Mouse (Mus musculus) spleen, adult 2 months (tissue): ENCODE results near the gene Zbtb7b. TPM values are rescaled to one million over a fixed set of nuclear protein-coding genes. Genes with fewer than 3 reads are reported as not detected.

Experiments
- DNase-seq, 2 experiments: peaks; one replicate each; pipeline versions ENCODE4 v3.0.0 to v3.0.0-alpha.2; 2012 to 2021; ENCODE audit warnings: low spot score in 2 of 2, low read depth in 1 of 2
- H3K27ac ChIP-seq: fragments of 200-500 bp; 2 replicates; pipeline ENCODE4 v1.5.1; 2012; ENCODE audit warnings: low read length, inconsistent platforms; ENCODE audit not compliant: insufficient read depth
- H3K27me3 ChIP-seq: fragments of 200-500 bp; 2 replicates; pipeline ENCODE4 v1.6.1; 2012; ENCODE audit warnings: mild to moderate bottlenecking, moderate library complexity, low read length, inconsistent platforms; ENCODE audit not compliant: control insufficient read depth, insufficient read depth
- H3K36me3 ChIP-seq: fragments of 200-500 bp; 2 replicates; pipeline ENCODE4 v1.6.1; 2012; ENCODE audit warnings: mild to moderate bottlenecking, low read length, inconsistent platforms; ENCODE audit not compliant: control insufficient read depth, insufficient read depth
- H3K4me1 ChIP-seq: fragments of 200-500 bp; 2 replicates; pipeline ENCODE4 v1.6.1; 2011; ENCODE audit warnings: inconsistent platforms; ENCODE audit not compliant: control insufficient read depth, insufficient read depth, insufficient read length
- H3K4me3 ChIP-seq: fragments of 200-500 bp; 2 replicates; pipeline ENCODE4 v1.5.1; 2011; ENCODE audit warnings: mild to moderate bottlenecking, inconsistent platforms; ENCODE audit not compliant: insufficient read depth, insufficient read length; ENCODE audit errors: extremely low read depth
- CTCF ChIP-seq: fragments of 200-500 bp; IDR thresholded peaks from 2 replicates; pipeline ENCODE4 v1.5.1; 2011; ENCODE audit warnings: mild to moderate bottlenecking, inconsistent platforms; ENCODE audit not compliant: insufficient read depth, insufficient read length, insufficient replicate concordance; ENCODE audit errors: extremely low read depth
- POLR2A ChIP-seq: fragments of 200-500 bp; IDR thresholded peaks from 2 replicates; pipeline ENCODE4 v1.6.1; 2011; ENCODE audit warnings: low read depth, low read length, inconsistent platforms
- WGBS: fragments of 180-500 bp; shearing (Covaris S2); methylation state at CpG from one replicate; pipeline ENCODE4 v1.1.7; 2018; 5-methylcytosine and 5-hydroxymethylcytosine counted together
- polyA plus RNA-seq: library from polyadenylated mRNA; depleted of rRNA; stranded (reverse); fragments of >200 nt; gene quantifications from 2 replicates; pipeline ENCODE4 v1.2.3, GENCODE M21; 2012

Zbtb7b gene
- polyA plus RNA-seq, 1 experiment: 54.5 TPM

DNA sequence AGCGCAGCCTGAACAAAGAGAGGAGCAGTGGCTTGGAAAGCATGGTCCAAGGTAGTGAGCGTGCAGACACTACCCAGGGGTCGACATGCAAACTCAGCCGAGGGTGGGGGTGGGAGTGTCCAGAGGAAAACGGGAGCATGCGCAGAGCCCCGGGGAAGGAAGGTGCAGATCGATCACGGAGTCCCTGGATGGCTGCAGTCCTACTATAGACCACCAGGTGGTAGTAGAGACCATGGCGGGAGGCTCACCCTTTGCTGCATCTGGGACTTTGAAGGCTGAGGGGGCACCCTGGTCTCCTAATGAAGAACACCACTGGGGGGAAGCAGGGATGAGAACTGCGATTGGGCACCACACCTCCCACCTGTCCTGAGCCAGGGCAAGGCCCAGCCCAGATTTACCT, 54.1 kb downstream of the Zbtb7b start:
- H3K4me1 ChIP-seq: peaks cover 8% of the 10 kb centered on the region
- WGBS: 15% methylated on average over 11 of the region's 11 CpGs
- no peak overlapping the region for H3K4me3 ChIP-seq
- H3K27ac ChIP-seq: no peak overlapping the region
- no peaks in the 10 kb centered on the region for H3K36me3 ChIP-seq
- peak; percentile 95 for TF ChIP-seq CTCF
- TF ChIP-seq POLR2A: no peak
- H3K27me3 ChIP-seq: peaks cover 5% of the 10 kb centered on the region; the same call in 1 of the 2 replicates
- peak; percentile 38 to 75 for DNase-seq

DNA sequence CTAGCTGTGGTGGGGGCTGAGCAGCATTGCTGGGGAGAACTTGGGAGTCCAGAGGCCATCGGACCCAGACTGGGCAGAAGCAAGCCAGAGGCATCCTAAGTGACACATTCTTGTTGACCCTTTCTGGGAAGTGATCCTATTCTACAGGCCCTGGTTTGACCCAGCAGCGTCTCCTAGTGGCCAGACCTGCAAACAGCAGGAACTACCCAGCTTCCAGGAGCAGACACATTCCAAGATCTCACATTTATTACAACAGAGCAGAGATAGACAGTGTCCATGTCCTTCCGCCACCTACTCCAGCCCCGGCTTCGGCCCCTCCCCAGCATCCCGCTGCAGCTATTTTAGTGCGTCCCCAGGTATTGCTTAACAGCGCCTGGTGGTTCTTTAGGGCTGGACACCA, 55.2 kb downstream of the Zbtb7b start:
- no peak overlapping the region for H3K27ac ChIP-seq
- 43% methylated on average over 8 of the region's 8 CpGs for WGBS
- peak in 1 of 2 experiments; percentile 46 for DNase-seq
- H3K27me3 ChIP-seq: peaks cover 5% of the 10 kb centered on the region; the same call in 1 of the 2 replicates
- no peak overlapping the region for H3K4me3 ChIP-seq
- TF ChIP-seq POLR2A (no peak), CTCF (peak; percentile 72; the same call in 1 of the 2 replicates)
- no peaks in the 10 kb centered on the region for H3K36me3 ChIP-seq
- H3K4me1 ChIP-seq: peaks cover 8% of the 10 kb centered on the region

DNA sequence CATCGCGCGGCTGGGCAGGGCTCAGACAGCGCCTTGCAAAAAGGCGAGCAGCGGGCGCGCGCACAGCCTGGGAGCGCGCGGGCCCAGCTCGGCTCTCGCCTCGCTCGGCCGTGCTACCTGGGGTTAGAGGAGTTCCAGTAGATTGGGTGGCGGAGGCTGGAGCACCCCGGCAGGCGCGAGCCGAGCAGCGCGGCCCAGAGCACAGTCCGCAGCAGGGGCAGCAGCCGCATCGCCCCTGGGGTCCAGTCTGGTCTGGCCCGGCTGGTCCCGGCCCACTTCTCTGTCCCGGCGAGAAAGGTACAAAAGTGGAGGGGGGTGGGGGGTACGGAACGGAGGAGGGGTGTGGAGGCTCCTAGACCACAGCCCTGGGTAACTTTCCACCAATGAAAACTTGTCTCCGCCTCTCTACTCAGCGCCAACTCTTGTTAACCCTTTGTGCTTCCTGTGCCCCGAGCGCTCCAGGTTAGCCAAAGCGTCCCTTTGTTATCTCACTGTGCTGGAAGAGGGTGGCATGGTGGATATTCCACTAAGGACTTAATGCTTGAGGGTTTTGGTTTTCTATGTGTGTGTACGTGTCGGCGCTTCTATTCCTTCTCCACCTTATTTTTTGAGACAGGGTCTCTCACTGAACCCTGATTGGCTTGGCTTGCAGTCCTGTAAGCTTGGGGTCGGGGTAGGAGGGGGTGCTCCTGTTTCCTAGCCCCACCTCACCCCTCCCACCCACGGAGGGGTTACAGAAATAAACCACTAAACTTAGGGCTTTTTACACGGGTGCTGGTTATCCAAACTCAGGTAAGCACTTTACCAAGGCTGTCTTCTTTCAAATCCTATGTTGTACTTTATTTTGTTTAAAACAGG, 56.6 kb downstream of the Zbtb7b start, which contains the start of gene Efna4:
TSS of gene Efna4 (minus strand) at position 308 of the 858 bp plus-strand sequence.
- no peaks in the 10 kb centered on the region for H3K36me3 ChIP-seq
- H3K4me1 ChIP-seq: peaks cover 8% of the 10 kb centered on the region
- peaks cover 5% of the 10 kb centered on the region; the same call in 1 of the 2 replicates for H3K27me3 ChIP-seq
- peak within 1 kb of the TSS; percentile 63 for H3K4me3 ChIP-seq
- H3K27ac ChIP-seq: no peak within 1 kb of the TSS
- 3% methylated on average over 44 of the region's 44 CpGs for WGBS
- no peak for DNase-seq
- TF ChIP-seq POLR2A (no peak), CTCF (no peak)

DNA sequence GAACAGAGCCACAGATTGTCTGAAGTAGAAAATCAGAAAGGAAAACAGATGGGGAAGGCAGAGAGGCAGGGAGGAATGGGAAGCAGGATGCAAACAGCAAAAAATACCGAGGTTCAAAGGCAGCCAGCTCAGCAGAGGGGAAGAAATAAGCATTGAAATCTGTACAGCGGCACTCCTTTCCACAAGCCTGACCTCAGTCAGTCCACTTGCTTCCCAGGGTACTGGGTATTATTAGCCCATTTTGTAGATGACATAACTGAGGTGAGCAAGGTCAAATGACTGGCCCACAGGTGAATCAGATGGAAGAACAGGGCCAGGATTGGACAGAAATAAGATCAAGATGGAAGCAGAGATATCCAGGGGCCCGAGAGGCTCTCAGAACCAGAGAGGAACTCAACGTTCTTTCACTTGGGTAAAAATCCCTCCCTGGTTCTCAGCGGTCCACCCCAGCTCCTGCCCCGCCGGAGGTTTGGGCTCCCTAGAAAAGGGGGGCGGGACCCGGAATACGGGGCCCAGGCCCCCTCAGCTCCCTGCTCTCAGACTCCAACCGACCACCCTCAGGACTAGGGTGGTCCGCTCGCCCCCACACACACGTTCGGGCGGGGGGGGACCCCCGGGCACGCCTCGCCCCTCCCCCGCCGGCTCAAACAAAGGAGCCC, 57.4 kb downstream of the Zbtb7b start:
- Histone ChIP-seq H3K4me3 (peak overlapping the region; percentile 63; the same call in 1 of the 2 replicates), H3K4me1 (peaks cover 8% of the 10 kb centered on the region), H3K36me3 (no peaks in the 10 kb centered on the region), H3K27ac (no peak overlapping the region), H3K27me3 (peaks cover 5% of the 10 kb centered on the region; the same call in 1 of the 2 replicates)
- TF ChIP-seq POLR2A: no peak
- TF ChIP-seq CTCF: no peak
- DNase-seq: no peak
- 2% methylated on average over 21 of the region's 21 CpGs for WGBS

DNA sequence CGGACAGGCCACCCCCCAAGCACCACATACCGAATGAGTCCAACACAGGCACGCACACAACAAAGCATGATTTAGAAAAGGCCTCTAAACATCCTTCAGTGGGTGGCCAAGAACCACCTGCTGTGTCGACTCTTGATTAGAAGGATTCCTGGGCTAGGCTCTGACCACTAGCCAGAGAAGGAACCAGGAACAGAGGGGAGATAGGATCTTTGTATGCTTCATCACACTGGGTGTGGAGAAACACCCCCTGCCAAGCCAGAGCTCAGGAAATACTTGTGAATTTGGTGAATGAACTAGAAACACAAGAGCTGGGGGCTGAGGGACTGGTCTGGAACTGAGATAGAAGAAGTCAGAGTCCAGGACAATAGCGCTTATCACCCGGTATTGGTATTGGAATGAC, 58.0 kb downstream of the Zbtb7b start:
- Histone ChIP-seq H3K4me1 (peaks cover 8% of the 10 kb centered on the region), H3K27ac (no peak overlapping the region), H3K4me3 (no peak overlapping the region), H3K36me3 (no peaks in the 10 kb centered on the region), H3K27me3 (peaks cover 5% of the 10 kb centered on the region; the same call in 1 of the 2 replicates)
- DNase-seq: no peak
- 67% methylated on average over 6 of the region's 6 CpGs for WGBS
- TF ChIP-seq CTCF (no peak), POLR2A (no peak)

DNA sequence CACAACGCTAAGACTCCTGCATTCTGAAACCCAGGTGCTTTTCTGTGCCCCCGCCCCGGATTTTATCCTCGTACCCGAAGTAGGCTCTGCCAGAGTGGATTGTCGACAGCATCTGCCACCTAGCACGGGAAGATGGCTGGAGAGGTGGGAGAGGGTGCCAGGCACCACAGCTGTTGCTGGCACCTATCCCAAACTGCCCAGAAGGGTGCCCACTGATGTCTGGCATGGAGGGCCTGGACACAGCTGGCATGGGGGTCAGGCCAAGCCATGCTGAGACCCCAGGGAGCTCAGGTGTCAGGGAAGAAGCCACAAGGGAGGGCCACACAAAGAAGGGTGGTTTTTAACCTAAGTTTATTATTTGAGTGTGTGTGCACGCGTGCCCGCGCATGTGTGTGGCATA, 61.5 kb downstream of the Zbtb7b start:
- peaks cover 5% of the 10 kb centered on the region; the same call in 1 of the 2 replicates for H3K27me3 ChIP-seq
- H3K27ac ChIP-seq: no peak overlapping the region
- TF ChIP-seq CTCF (no peak), POLR2A (no peak)
- 92% methylated on average over 11 of the region's 11 CpGs for WGBS
- H3K4me3 ChIP-seq: no peak overlapping the region
- no peaks in the 10 kb centered on the region for H3K36me3 ChIP-seq
- H3K4me1 ChIP-seq: peaks cover 6% of the 10 kb centered on the region
- DNase-seq: no peak
